Mouse (Mus musculus) cerebellum, postnatal 10 days (tissue): ENCODE measurements around the gene Cd96.

Experiments
- DNase-seq, 2 experiments: peaks; one replicate each; pipeline ENCODE4 v3.0.0; 2021; ENCODE audit warnings: mixed read lengths in 2 of 2

The Cd96 gene

GRCm38 (mm10) chr16:46036261-46036660, 83.8 kb downstream of the Cd96 start:
- no peak for DNase-seq

GRCm38 (mm10) chr16:46033896-46034295, 86.2 kb downstream of the Cd96 start:
- DNase-seq, result no peak

DNA sequence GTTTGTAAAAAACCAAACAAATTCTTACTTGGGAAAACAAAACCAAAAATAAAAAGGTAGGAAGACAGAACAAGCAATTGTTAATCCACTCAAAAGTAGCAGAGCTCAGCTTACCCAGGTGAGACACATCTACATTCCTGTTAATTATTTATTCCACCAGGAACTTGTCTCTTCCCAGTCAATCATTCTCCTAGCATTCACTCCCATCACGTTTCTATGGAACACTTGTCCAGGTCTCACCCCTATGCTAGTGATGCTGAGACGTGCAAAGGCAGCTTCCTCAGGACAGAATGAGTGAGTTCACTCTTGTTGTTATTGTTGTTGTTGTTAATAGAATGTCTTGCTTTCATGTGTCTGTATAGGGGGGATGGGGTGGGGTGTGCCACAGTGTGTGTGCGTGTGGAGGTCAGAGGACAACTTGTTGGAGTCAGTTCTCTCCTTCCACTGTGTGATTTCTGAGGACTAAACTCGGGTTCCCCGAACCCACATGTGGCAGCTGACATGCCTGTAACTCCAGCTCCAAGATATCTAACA, 97.0 kb downstream of the Cd96 start:
- DNase-seq, result no peak

GRCm38 (mm10) chr16:46022189-46022928, 97.7 kb downstream of the Cd96 start:
- DNase-seq, result peak; percentile 77 to 81

- no peak for DNase-seq
These were observed 98.7 kb downstream of the Cd96 start for GRCm38 (mm10) chr16:46021302-46021701.

- DNase-seq, result no peak
These were observed 99.7 kb downstream of the Cd96 start for GRCm38 (mm10) chr16:46020396-46020795.

DNA sequence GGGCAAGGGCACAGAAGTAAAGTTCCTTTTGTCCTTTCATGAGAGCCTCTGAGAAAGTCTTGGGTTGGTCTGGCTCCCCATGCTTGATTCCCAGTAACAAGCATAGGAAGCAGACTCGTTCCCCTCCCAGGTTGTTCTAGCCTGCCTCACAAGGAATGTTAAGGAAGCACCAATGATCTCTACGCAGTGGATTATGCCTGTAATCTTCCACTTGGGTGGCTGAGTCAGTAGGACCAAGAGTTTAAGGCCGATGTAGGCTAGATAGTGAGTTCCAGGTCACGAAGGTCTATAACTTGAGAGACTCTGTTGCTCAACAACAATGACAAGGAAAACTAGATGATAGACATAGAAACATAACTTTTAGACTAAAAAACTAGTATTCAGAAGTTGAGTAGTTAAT, 100.3 kb downstream of the Cd96 start:
- no peak for DNase-seq

GRCm38 (mm10) chr16:46019359-46019758, 100.7 kb downstream of the Cd96 start:
- no peak for DNase-seq

- DNase-seq, result no peak
These were observed 108.4 kb downstream of the Cd96 start for GRCm38 (mm10) chr16:46011696-46012095.

- DNase-seq, result peak in 1 of 2 experiments; percentile 38
These were observed 109.2 kb downstream of the Cd96 start for GRCm38 (mm10) chr16:46010906-46011220.

- DNase-seq, result peak; percentile 97 to 98
These were observed 109.7 kb downstream of the Cd96 start, which contains the start of gene Plcxd2 for GRCm38 (mm10) chr16:46010153-46010905. TSS of gene Plcxd2 (minus strand) at chr16:46010218.

DNA sequence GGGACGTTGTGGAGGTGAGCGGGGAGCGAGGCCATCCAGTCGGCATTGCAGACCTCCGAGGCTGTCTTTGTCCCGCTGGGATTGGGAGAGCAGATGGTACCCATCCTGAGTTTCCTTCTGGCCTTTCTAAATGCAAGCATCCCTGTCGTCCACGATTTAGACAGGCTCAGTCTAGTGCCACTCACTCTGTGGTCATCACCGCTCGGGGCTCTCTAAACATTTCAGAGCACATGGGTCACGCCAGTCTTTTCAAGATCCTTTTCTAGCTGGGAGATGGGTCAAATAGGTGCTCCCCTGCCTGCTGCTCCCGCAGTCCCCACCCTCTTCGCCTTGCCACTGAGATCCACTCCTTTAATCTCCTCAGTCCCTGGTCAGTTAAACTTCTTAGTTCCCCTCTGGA, 110.3 kb downstream of the Cd96 start:
- DNase-seq, result peak; percentile 76 to 79

DNA sequence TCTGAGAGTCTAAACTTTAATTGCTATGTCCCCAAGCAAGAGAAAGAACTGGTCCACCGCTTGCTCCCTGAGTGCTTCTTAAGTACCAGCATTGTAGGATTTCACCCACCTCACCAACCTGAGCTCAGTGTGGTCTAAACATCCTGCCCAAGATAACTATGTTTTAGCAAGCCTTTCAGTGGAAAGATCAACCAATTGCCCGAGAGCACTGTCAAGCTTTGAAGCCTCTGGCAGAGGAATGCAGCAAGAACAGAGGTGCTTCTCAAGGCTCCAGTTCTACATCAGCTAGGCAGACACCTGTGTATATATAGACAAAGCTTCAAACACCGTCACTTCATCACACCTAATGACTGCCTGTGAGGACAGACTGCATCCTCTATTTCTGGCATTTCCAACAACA, 111.3 kb downstream of the Cd96 start:
- peak in 1 of 2 experiments; percentile 25 for DNase-seq

DNA sequence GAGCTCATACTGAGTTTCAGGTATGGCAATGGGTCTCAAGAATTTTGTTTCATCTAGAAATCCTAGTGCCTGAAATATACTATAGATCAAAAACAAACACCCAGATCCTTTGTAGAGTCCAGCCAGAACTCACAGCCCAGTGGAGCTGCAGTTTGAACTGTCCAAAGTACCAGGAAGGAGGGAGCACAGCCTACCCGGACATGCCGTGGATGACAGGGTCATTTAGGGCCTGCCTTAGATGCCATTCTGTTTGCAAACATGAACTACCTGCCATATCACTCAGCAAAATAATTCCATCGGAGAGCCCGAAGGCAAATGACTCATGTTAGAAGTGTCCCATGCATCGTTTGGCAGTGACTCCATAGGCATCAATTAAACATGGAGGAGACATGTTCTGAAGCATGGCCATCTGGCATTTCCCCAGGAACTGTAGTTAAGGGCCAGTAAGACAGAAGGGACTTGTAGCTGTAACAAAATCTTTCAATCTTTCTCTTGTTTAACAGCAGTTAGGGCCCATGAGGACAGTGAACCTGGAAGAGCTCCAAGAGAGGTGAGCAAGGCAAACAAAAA, 111.9 kb downstream of the Cd96 start:
- DNase-seq, result peak; percentile 71 to 77

DNA sequence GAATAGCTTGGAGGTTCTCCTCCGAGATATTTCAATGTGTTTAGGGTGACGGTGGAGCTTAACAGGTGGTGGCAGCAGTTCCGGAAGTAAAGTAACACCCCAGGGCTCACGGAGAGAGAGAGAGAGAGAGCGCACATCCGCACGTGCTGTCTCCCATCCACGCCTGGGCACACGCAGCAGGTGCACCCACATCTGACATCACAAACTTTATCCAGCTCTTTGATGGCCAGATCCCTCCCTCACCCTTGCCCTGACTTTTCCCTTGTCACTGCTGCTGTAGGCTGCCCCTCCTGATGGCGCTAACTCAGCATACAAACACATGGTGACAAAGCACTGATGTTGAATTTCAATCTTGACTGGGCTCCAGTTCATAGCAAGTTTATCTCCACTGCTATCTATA, 113.8 kb downstream of the Cd96 start:
- no peak for DNase-seq

DNA sequence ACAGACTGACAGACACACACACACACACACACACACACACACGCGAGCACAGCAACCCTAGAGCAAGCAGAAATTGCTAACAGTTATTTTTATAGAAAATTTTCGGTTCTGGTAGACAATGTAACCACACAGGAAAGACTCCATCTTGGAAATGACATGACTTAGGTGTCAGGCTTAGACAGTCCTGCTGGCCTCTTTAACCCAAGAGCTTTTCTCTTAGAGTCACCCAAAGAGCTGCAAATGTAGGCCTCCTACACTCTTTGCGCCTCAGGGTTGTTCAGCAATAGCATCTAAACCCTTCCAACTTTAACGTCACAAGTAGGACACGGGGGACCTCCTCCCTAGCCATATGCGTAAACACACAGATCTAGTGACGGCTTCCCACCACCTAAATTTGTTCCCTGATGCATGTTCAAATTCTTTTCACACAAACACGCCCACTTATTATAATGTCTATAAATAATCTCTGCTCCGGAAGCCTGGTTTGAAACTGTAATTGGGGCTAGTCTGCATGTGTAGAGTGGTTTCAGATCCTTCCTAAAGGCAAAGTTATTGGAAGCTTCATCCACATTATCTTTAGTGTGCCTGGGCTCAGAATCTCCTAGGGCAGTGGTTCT, 118.4 kb downstream of the Cd96 start:
- DNase-seq, result no peak

DNA sequence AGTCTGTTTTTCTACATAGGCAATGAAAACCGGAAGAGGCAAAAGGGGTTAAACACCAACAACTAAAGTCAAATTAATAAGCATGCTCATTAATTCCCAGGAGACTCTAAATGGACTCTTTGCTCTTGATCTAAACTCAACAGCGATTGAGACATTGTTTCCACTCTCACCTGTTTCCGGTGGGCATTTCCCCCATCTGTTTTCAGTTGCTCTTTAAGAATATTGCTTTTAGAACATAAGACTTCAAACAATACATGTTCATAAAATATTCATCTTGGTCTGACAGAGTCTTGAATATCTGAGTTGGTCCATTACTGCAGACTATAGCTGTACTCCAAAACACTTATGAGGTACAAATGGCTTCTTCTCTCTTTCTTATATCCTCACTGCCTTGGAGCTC, 119.1 kb downstream of the Cd96 start:
- DNase-seq, result no peak

GRCm38 (mm10) chr16:45999374-46000191, 120.5 kb downstream of the Cd96 start:
- peak; percentile 26 to 28 for DNase-seq

GRCm38 (mm10) chr16:45998231-45998630, 121.8 kb downstream of the Cd96 start:
- DNase-seq, result no peak

GRCm38 (mm10) chr16:45990901-45991676, 129.0 kb downstream of the Cd96 start:
- peak; percentile 41 to 57 for DNase-seq

DNA sequence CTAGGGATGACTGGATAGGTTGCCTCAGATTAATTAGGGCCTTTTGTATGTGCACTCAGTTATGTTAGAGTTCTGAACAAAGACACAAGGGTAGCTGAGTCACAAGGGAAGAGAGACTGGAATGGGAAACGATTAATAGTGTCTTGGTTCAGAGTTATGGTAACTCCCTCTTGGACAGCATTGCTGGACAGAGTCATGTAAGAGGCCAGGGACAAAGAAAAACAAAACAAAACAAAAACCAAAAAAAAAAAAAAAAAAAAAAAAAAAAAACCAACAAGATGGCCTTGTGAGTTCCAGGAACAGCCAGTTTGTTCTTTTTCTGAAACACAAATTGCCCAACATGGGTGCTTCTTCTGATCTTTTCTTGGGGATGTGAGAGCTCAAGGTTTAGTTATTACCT, 133.8 kb downstream of the Cd96 start:
- DNase-seq, result no peak
